Mouse (Mus musculus) ES-Bruce4 (cell line): ENCODE data around the gene Phlpp2. TPM values are rescaled to one million over a fixed set of nuclear protein-coding genes. Genes with fewer than 3 reads are reported as not detected.

Source experiments
- H3K27ac ChIP-seq: 2 replicates; pipeline ENCODE4 v1.5.1; 2012; ENCODE audit warnings: low read length, inconsistent platforms; ENCODE audit not compliant: insufficient read depth
- H3K27me3 ChIP-seq: 2 replicates; pipeline ENCODE4 v1.6.1; 2012; ENCODE audit warnings: mild to moderate bottlenecking, low read length, inconsistent platforms; ENCODE audit not compliant: control insufficient read depth, poor library complexity, insufficient read depth, severe bottlenecking
- H3K36me3 ChIP-seq: 2 replicates; pipeline ENCODE4 v1.6.1; 2012; ENCODE audit warnings: inconsistent platforms, mild to moderate bottlenecking, low read length, moderate library complexity; ENCODE audit not compliant: control insufficient read depth, poor library complexity, insufficient read depth, severe bottlenecking
- H3K4me1 ChIP-seq: one replicate; pipeline ENCODE4 v1.8.1; 2011; ENCODE audit warnings: low read length; ENCODE audit not compliant: control insufficient read depth, insufficient read depth
- H3K4me3 ChIP-seq: 2 replicates; pipeline ENCODE4 v1.5.1; 2011; ENCODE audit warnings: low read depth, mild to moderate bottlenecking, low read length
- H3K9ac ChIP-seq: 2 replicates; pipeline ENCODE4 v1.6.1; 2012; ENCODE audit warnings: low read depth, mild to moderate bottlenecking, inconsistent platforms; ENCODE audit not compliant: poor library complexity, severe bottlenecking
- H3K9me3 ChIP-seq: replicated peaks from 2 replicates; pipeline ENCODE4 v1.6.1; 2012; ENCODE audit warnings: mild to moderate bottlenecking, low read length, inconsistent platforms; ENCODE audit not compliant: control insufficient read depth, poor library complexity, insufficient read depth, severe bottlenecking
- CTCF ChIP-seq: IDR thresholded peaks from one replicate; pipeline ENCODE4 v1.8.1; 2011; ENCODE audit warnings: low read depth, low read length
- EP300 ChIP-seq: IDR thresholded peaks from 2 replicates; pipeline ENCODE4 v1.6.1; 2011; ENCODE audit warnings: low read depth, low read length; ENCODE audit not compliant: insufficient read depth
- POLR2A ChIP-seq: IDR thresholded peaks from one replicate; pipeline ENCODE4 v1.8.1; 2011; ENCODE audit warnings: low read length; ENCODE audit not compliant: insufficient read depth
- polyA plus RNA-seq: library from polyadenylated mRNA; stranded (reverse); fragments of >200 nt; gene quantifications from 2 replicates; pipeline ENCODE4 v1.2.4, GENCODE M21; 2011; ENCODE audit warnings: low read depth; ENCODE audit not compliant: missing spikeins, insufficient read depth, insufficient read length

Gene Phlpp2
- polyA plus RNA-seq, 1 experiment: 10.2 TPM

DNA sequence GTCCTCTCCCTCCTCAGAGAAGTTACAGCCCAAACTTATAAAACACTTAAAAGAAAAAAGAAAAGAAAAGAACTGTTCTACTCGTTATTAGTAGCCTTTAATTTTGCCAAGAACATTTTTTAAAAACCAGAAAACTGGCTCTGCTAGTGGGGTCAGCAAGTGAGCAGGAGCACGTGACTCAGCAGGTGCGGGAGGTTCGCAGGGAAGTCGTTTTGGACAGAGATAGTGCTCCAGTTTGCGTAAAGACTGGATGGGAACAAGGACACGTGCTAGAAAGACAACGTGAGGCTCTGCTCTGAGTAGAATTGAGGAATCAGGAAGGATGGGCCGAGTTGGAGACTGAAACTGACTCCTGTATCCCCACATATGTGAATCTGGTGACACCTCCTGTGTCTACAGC lies 94.6 kb downstream of the Phlpp2 start:
- no peak overlapping the region for H3K27ac ChIP-seq
- no peak overlapping the region for H3K9ac ChIP-seq
- H3K4me1 ChIP-seq: no peaks in the 10 kb centered on the region
- TF ChIP-seq POLR2A: no peak
- no peak for TF ChIP-seq CTCF
- no peak for TF ChIP-seq EP300
- no peaks in the 10 kb centered on the region for H3K9me3 ChIP-seq
- peaks cover 9% of the 10 kb centered on the region for H3K27me3 ChIP-seq
- no peaks in the 10 kb centered on the region for H3K36me3 ChIP-seq
- H3K4me3 ChIP-seq: no peak overlapping the region

- H3K4me3 ChIP-seq: no peak overlapping the region
- peaks cover 9% of the 10 kb centered on the region for H3K27me3 ChIP-seq
- no peaks in the 10 kb centered on the region for H3K4me1 ChIP-seq
- no peak overlapping the region for H3K9ac ChIP-seq
- no peak for TF ChIP-seq POLR2A
- TF ChIP-seq EP300: no peak
- H3K36me3 ChIP-seq: no peaks in the 10 kb centered on the region
- H3K9me3 ChIP-seq: no peaks in the 10 kb centered on the region
- H3K27ac ChIP-seq: no peak overlapping the region
Observed at GRCm38 (mm10) chr8:109963421-109963820, 95.1 kb downstream of the Phlpp2 start.

DNA sequence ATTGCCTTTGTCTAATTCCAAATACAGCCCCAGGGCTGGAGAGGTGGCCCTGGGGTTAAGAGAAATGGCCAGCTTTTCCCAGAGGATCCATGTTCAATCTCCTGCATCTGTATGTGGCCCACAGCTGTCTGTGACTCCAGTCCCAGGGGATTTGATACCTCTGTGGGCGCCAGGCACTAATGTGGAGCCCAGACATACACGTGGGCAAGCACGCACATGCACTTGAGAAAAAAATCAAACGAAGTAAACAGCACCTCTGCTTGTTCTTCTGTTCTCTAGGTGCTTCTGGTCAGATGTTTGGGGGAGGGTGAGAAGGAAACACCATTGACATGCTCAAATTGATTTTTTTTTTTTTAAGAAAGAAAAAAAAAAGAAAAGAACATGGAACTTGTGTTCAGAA lies 95.8 kb downstream of the Phlpp2 start:
- H3K9me3 ChIP-seq: no peaks in the 10 kb centered on the region
- H3K27me3 ChIP-seq: peaks cover 9% of the 10 kb centered on the region
- no peak for TF ChIP-seq EP300
- TF ChIP-seq CTCF: no peak
- TF ChIP-seq POLR2A: no peak
- no peak overlapping the region for H3K4me3 ChIP-seq
- no peaks in the 10 kb centered on the region for H3K4me1 ChIP-seq
- H3K36me3 ChIP-seq: no peaks in the 10 kb centered on the region
- H3K27ac ChIP-seq: no peak overlapping the region
- H3K9ac ChIP-seq: no peak overlapping the region

DNA sequence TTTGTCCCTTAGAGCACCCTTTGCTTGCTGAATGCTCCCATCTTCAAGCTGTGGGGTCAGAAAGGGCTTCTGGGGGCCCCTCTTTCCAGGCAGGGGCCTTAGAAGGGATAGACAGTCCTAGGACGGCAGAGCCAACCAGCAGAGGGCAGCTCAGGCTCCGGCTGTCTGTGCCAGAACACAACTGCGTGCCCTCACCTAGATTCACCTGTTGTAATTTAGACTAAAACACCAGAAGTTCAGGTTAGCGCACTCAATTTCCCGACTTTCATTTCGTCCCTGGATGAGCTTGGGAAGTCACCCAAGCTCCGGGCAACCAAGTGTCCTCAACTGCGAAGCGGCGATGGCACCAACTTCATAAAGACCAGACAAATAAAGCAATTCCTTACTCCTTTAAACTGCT lies 100.5 kb downstream of the Phlpp2 start:
- no peak for TF ChIP-seq EP300
- peak; percentile 39 for TF ChIP-seq CTCF

DNA sequence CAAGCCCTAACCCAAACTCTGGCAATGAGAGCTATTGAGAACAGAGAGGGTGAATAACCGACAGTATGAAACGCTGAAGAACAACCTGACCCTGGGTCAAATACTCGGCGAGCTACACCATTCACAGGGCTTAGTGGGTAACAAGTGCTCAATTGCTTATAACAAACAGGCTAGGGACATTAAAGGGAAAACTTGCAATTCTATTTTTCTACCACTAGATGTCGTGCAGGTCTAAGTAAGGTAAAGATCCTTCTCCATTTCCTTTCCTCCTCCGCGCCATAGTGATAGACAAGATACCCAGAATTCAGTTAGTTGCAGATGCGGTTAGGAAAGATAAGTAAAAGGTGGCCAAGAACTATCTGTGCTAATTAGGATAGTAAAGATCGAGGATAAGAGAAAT lies 102.0 kb downstream of the Phlpp2 start:
- Histone ChIP-seq H3K27ac (no peak overlapping the region), H3K4me3 (no peak overlapping the region), H3K4me1 (no peaks in the 10 kb centered on the region), H3K27me3 (no peaks in the 10 kb centered on the region), H3K9ac (no peak overlapping the region), H3K9me3 (peaks cover under 1% of the 10 kb centered on the region; the same call in 1 of the 2 replicates), H3K36me3 (no peaks in the 10 kb centered on the region)
- TF ChIP-seq EP300 (no peak), POLR2A (no peak), CTCF (peak; percentile 40)

More for the DNA sequence above, 100.5 kb downstream of the Phlpp2 start:
- H3K4me1 ChIP-seq: no peaks in the 10 kb centered on the region
- no peak overlapping the region for H3K27ac ChIP-seq
- no peaks in the 10 kb centered on the region for H3K36me3 ChIP-seq
- no peak overlapping the region for H3K4me3 ChIP-seq
- H3K9me3 ChIP-seq: no peaks in the 10 kb centered on the region
- no peaks in the 10 kb centered on the region for H3K27me3 ChIP-seq
- no peak overlapping the region for H3K9ac ChIP-seq

GRCm38 (mm10) chr8:109972901-109973300 lies 104.6 kb downstream of the Phlpp2 start:
- TF ChIP-seq EP300 (no peak), CTCF (no peak), POLR2A (no peak)
- Histone ChIP-seq H3K4me1 (no peaks in the 10 kb centered on the region), H3K36me3 (no peaks in the 10 kb centered on the region), H3K4me3 (no peak overlapping the region), H3K9ac (no peak overlapping the region), H3K9me3 (peaks cover 11% of the 10 kb centered on the region), H3K27me3 (no peaks in the 10 kb centered on the region), H3K27ac (no peak overlapping the region)

GRCm38 (mm10) chr8:109979339-109979738 lies 111.0 kb downstream of the Phlpp2 start:
- Histone ChIP-seq H3K27ac (no peak overlapping the region), H3K27me3 (no peaks in the 10 kb centered on the region), H3K36me3 (no peaks in the 10 kb centered on the region), H3K9me3 (peaks cover 11% of the 10 kb centered on the region), H3K4me1 (no peaks in the 10 kb centered on the region), H3K4me3 (no peak overlapping the region), H3K9ac (no peak overlapping the region)
- TF ChIP-seq EP300 (no peak), CTCF (no peak), POLR2A (no peak)
